Mouse (Mus musculus) CH12.LX (cell line): ENCODE results near the gene Fbln1.

Source experiments
- CTCF ChIP-seq, 2 experiments: IDR thresholded peaks in 1 of 2; conservative IDR thresholded peaks in 1 of 2; 2 replicates each; pipeline ENCODE4 v1.5.1; 2011 to 2012; ENCODE audit warnings: low read depth in 2 of 2, low read length in 2 of 2, improper control_type of control experiment in 1 of 2, inconsistent platforms in 1 of 2, mild to moderate bottlenecking in 1 of 2, moderate library complexity in 1 of 2
- ETS1 ChIP-seq: conservative IDR thresholded peaks from 2 replicates; pipeline ENCODE4 v1.6.1; 2012; ENCODE audit warnings: low read depth, mild to moderate bottlenecking, inconsistent platforms, low read length, improper control_type of control experiment, moderate library complexity
- UBTF ChIP-seq: IDR thresholded peaks from 2 replicates; pipeline ENCODE4 v1.6.1; 2012; ENCODE audit warnings: low read depth, mild to moderate bottlenecking, inconsistent platforms, low read length, improper control_type of control experiment, moderate library complexity
- USF2 ChIP-seq: conservative IDR thresholded peaks from 2 replicates; pipeline ENCODE4 v1.6.1; 2011; ENCODE audit warnings: low read depth, low read length, improper control_type of control experiment
- ZC3H11A ChIP-seq: IDR thresholded peaks from 2 replicates; pipeline ENCODE4 v1.6.1; 2012; ENCODE audit warnings: low read depth, mild to moderate bottlenecking, inconsistent platforms, low read length, improper control_type of control experiment

DNA sequence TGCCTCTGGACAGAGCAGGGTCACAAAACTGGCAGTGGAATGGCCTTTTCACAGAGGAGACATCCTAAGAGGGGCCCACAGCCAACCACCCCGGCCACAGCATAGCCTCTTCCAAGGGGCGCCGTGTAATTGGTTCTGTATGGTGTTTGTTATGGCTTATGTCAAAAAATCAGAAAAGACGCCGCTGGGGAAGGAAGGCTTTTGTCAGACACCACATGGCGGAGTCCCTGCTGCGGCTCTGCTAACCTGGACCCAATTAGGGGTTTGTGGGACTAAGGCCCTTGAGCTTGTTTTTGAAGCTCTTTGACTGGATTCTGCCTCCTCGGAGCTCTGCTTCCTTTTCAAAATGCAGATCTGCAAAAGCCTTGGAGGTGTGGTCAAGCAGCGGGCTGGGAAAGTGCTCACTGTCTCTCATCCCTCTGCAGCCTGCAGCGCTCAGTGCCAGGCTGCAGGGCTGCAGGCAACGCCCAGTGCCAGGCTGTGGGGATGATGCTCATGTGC is 39.3 kb upstream of the Fbln1 start:
- TF ChIP-seq ETS1 (no peak), ZC3H11A (no peak), USF2 (no peak), UBTF (no peak), CTCF (conservative IDR thresholded peaks at IDR 0.05 in 1 of 2, IDR thresholded peaks at IDR 0.05 in 1 of 2; ENCODE audit: low read depth in 2 of 2, low read length in 2 of 2) (no peak)
